Comparison of ENCODE assay signal across 18 mouse cellular contexts in the genomic region with DNA sequence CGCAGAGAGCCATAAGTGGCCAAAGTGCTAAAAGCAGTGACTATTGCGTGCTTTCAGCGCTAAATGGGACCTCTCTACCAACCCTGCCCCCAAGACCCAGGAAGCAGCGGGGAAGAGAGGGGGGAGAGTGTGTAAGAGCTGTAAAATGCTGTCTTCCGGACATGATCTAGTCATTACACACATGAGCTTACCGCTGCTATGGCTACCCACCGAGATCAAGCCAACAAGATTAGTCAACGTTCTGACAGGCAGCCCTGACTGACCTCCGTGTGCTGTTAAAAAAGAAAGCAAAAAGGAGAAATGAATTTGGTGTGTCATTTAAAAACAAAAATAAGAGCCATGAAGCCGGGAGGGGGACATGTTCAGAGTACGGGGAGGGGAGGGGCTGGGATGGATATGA. TPM values are rescaled to one million over a fixed set of nuclear protein-coding genes. Genes with fewer than 3 reads are reported as not detected.
DNase-seq lines count a peak whose midpoint lies in the region; ATAC-seq and TF ChIP-seq lines count a peak whose summit lies in the region.
"Had no signal": no experiment of that assay in that cellular context is flagged by ENCODE, and none has a peak within 500 bp of the region (broad histone marks: within the 10 kb centered on the region; RNA-seq: fewer than 3 reads in every experiment).

No protein-coding gene starts in this region.

- no peak overlapping the region; the same call in 1 of the 2 replicates for H3K4me3 ChIP-seq in thymus, adult 2 months (ENCODE audit: control insufficient read depth, insufficient read depth, low read length)
- H3K4me3 ChIP-seq in liver, embryonic 12.5 days: no peak overlapping the region
- H3K4me3 ChIP-seq: embryonic facial prominence, embryonic 13.5 days; forebrain, embryonic 10.5 days; heart, embryonic 12.5 days; midbrain, embryonic 13.5 days; stomach, embryonic 15.5 days had no signal

- no peak overlapping the region for H3K9ac ChIP-seq in liver, embryonic 12.5 days
- H3K9ac ChIP-seq: embryonic facial prominence, embryonic 13.5 days; heart, embryonic 12.5 days; midbrain, embryonic 13.5 days; stomach, embryonic 15.5 days had no signal

- peak; percentile 85 for ATAC-seq in common myeloid progenitor, adult 5-6 weeks (replicated peaks; ENCODE audit: low read depth, poor library complexity, severe bottlenecking)
- ATAC-seq in monocyte, adult 5-6 weeks (replicated peaks; ENCODE audit: insufficient number of reproducible peaks, low FRiP score, low TSS enrichment, poor library complexity, severe bottlenecking): peak; percentile 82
- ATAC-seq in liver, embryonic 12.5 days: no peak
- ATAC-seq: midbrain, embryonic 13.5 days; Patski had no signal

- no peak for TF ChIP-seq POLR2A in thymus, adult 2 months (IDR thresholded peaks at IDR 0.05; ENCODE audit: control insufficient read depth, extremely low read depth, insufficient read depth, low read length, poor library complexity)

- no peaks in the 10 kb centered on the region for H3K36me3 ChIP-seq in thymus, adult 2 months (ENCODE audit: control insufficient read depth, insufficient read depth, low read length)
- no peaks in the 10 kb centered on the region for H3K36me3 ChIP-seq in liver, embryonic 12.5 days
- H3K36me3 ChIP-seq: embryonic facial prominence, embryonic 13.5 days; forebrain, embryonic 10.5 days; heart, embryonic 12.5 days; midbrain, embryonic 13.5 days; stomach, embryonic 15.5 days had no signal

- WGBS in thymus, adult 2 months: 21% methylated on average over 11 of the region's 11 CpGs
- whole genome bisulfite sequencing in liver, embryonic 12.5 days (ENCODE audit: insufficient replicate concordance): 60% methylated on average over 11 of the region's 11 CpGs

- no peak overlapping the region for H3K4me2 ChIP-seq in liver, embryonic 12.5 days
- H3K4me2 ChIP-seq: embryonic facial prominence, embryonic 13.5 days; heart, embryonic 12.5 days; midbrain, embryonic 13.5 days; stomach, embryonic 15.5 days had no signal

- no peak overlapping the region for H3K27ac ChIP-seq in thymus, adult 2 months (ENCODE audit: control insufficient read depth, insufficient read depth, low read length)
- no peak overlapping the region for H3K27ac ChIP-seq in liver, embryonic 12.5 days
- H3K27ac ChIP-seq: embryonic facial prominence, embryonic 13.5 days; forebrain, embryonic 10.5 days; midbrain, embryonic 13.5 days; stomach, embryonic 15.5 days had no signal

- H3K4me1 ChIP-seq in thymus, adult 2 months (replicated peaks; ENCODE audit: control insufficient read depth, insufficient read depth, low read length): peaks cover 24% of the 10 kb centered on the region
- 0 out of 2 replicates have a peak, but pooled peaks cover 4% of the 10 kb centered on the region for H3K4me1 ChIP-seq in liver, embryonic 12.5 days
- H3K4me1 ChIP-seq: midbrain, embryonic 13.5 days had no signal

- no peaks in the 10 kb centered on the region for H3K27me3 ChIP-seq in thymus, adult 2 months (ENCODE audit: control insufficient read depth, insufficient read depth, low read length)
- peaks cover 9% of the 10 kb centered on the region; the same call in 1 of the 2 replicates for H3K27me3 ChIP-seq in liver, embryonic 12.5 days (replicated peaks)
- H3K27me3 ChIP-seq: embryonic facial prominence, embryonic 13.5 days; heart, embryonic 12.5 days; midbrain, embryonic 13.5 days; Patski; stomach, embryonic 15.5 days had no signal

- DNase-seq in thymus, postnatal 36 days: peak; percentile 7 to 21
- no peak for DNase-seq in thymus, adult 2 months
- no peak for DNase-seq in cerebellum, adult 18-20 months
- no peak for DNase-seq in urinary bladder, postnatal 25 days (ENCODE audit: low spot score)
- DNase-seq: cerebellum, adult 11-12 months; kidney, adult 11 months; kidney, postnatal 4 days; lung, postnatal 36 days; thymus, postnatal 14 days had no signal

- TF ChIP-seq CTCF in thymus, adult 2 months (IDR thresholded peaks at IDR 0.05; ENCODE audit: borderline replicate concordance, control insufficient read depth, extremely low read depth, insufficient read depth, low read length, poor library complexity): no peak

- H3K9me3 ChIP-seq in liver, embryonic 12.5 days (replicated peaks): no peaks in the 10 kb centered on the region
- H3K9me3 ChIP-seq: embryonic facial prominence, embryonic 13.5 days; forebrain, embryonic 10.5 days; heart, embryonic 12.5 days; midbrain, embryonic 13.5 days; stomach, embryonic 15.5 days had no signal

RNA-seq across cellular contexts. Expression of a gene that starts 11.8 kb away (rescaled TPM):
- 26.2 and 28.9 TPM in 2 replicates for polyA plus RNA-seq in thymus, adult 2 months (2012; rRNA removed)
- total RNA-seq in common myeloid progenitor, adult 5-6 weeks (2017): 1.8 and 3.7 TPM in 2 replicates
- 10.5 to 11.8 TPM (median 10.9 TPM) in 3 replicates for total RNA-seq in monocyte, adult 5-6 weeks (2017)
- 6.9 and 7.8 TPM in 2 replicates for polyA plus RNA-seq in liver, embryonic 12.5 days (2016; fragmentation: Nextera tagmentation; extraction: Ambion mirVana)

Comparison
In these comparisons a context has a peak if more than half of its experiments do, and no peak if none do; other contexts are left out.
1. DNase-seq: peak in thymus, postnatal 36 days (2 of 2); none in thymus, adult 2 months (single experiment), cerebellum, adult 18-20 months (0 of 2) and urinary bladder, postnatal 25 days (single experiment).